Mouse (Mus musculus): ENCODE results near the gene Myt1l. TPM values are rescaled to one million over a fixed set of nuclear protein-coding genes. Genes with fewer than 3 reads are reported as not detected.

Myt1l gene
- total RNA-seq (2021), result 100 to 1,000 TPM; 210 to 254 TPM
- long read RNA-seq, experiment 1, full-length matches to known transcripts, result 32 of 196 reads
- long read RNA-seq, experiment 1, partial matches to known transcripts, result 56 of 196 reads
- long read RNA-seq, experiment 1, other reads (novel, unspliced or antisense), result 108 of 196 reads
- long read RNA-seq, experiment 2, full-length matches to known transcripts, result 26 of 116 reads
- long read RNA-seq, experiment 2, partial matches to known transcripts, result 32 of 116 reads
- long read RNA-seq, experiment 2, other reads (novel, unspliced or antisense), result 58 of 116 reads

DNA sequence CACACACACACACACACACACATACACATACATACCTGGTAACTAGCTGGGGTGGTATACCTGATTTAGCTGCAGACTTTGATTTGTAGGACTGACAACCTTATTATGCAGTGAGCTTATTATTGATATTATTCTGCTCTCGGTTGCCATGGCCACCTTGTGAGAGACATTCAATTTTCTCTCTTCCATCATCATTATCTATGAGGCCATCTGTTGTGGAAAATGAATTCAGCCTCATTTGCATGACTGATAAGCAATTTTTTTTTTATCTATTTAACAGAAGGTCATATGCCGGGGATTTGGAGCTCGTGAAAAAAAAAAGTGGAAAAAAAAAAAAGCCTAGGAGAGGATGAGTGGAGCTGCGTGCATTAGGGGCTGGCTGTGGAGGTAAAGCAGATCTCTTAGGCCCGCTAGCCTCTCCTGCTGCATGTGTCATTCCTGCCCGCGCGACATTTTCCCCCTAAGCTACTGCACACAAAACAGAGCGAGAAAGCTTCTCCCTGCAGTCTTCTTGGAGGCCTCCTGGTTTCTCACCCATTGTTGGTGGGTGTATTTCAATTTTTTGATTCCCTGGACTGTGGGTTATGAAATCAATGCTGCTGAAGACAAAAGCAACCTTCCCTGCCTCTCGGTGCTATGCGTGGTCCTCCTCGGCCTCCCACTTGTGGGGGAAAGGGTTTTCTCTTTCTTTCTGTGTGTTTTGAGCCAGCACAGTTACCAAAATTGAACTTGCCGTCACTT lies at the start of gene Myt1l:
Myt1l (plus strand) TSS at position 354 of the 741 bp plus-strand sequence.
- intact Hi-C loops (cut with DNase I), result loop anchor here (2.0 to 10.0 kb wide), 6 partner anchors 161 to 939 kb away; no protein-coding TSS in a partner anchor
- Histone ChIP-seq H3K4me3 (peak within 1 kb of the TSS; percentile 55), H3K27ac (peak within 1 kb of the TSS; percentile 97)
- DNase-seq (ENCODE audit: extremely low spot score in 1 of 2, low spot score in 2 of 2), result peak; percentile 46 to 50
- TF ChIP-seq CTCF (IDR thresholded peaks at IDR 0.05), result no peak

DNA sequence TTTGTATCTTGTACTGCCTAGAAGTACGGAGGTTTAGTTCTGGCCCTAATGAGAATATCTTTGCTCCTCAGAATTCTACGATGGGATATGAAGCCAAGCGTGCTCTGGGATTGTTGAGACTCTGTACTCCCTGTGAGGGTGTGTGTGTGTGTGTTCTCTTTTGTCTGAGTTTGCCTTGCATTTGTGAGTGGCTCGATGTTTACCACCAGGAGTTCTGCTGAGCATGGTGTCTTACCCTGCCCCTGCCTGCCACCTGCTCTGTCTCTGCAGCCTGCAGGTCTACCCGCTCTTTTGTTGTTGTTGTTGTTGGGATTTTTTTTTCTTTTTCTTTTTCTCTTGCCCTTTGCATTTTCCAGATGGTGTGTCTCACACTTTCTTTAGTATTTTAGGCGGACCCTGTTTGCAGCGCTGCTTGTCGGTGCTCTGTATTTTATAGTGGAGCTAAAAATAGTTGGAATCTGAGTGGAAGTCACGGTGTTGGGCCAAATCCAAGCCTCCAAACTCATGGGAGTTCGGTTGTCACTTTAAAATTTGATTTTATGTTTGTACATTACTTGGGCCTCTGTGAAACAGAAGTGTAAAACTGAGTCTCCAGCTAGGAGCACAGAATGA lies 41.7 kb upstream of the Myt1l start:
- TF ChIP-seq CTCF (IDR thresholded peaks at IDR 0.05), result no peak
- DNase-seq (ENCODE audit: extremely low spot score in 1 of 2, low spot score in 2 of 2), result peak in 1 of 2 experiments; percentile 10
- no peak overlapping the region for H3K4me3 ChIP-seq
- intact Hi-C loops (cut with DNase I), result no loop called here
- H3K27ac ChIP-seq, result no peak overlapping the region

DNA sequence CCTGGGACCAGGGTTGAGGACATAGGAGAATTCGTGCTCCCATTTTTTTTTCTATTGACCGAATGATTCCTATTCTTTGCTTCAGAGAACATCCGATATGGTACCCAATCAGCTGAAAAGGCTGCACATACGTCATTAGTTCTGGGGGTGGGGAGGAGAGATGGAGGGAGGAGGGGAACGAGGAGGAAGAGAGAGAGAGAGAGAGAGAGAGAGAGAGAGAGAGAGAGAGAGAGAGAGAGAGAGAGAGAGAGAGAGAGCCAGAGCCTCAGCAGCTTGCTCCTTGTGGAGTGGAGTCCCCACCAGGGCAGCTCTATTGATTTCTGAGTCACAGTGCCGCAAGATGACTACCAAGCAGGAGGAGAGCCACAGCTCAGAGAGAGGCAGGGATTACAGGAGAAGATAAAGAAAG lies 1.9 kb upstream of the Myt1l start:
- peak overlapping the region; percentile 51 for H3K4me3 ChIP-seq
- TF ChIP-seq CTCF (IDR thresholded peaks at IDR 0.05), result no peak
- intact Hi-C loops (cut with DNase I), result loop anchor here (2.0 to 10.0 kb wide), 5 partner anchors 159 to 654 kb away; no protein-coding TSS in a partner anchor
- DNase-seq (ENCODE audit: extremely low spot score in 1 of 2, low spot score in 2 of 2), result peak; percentile 42 to 58
- H3K27ac ChIP-seq, result peak overlapping the region; percentile 97

DNA sequence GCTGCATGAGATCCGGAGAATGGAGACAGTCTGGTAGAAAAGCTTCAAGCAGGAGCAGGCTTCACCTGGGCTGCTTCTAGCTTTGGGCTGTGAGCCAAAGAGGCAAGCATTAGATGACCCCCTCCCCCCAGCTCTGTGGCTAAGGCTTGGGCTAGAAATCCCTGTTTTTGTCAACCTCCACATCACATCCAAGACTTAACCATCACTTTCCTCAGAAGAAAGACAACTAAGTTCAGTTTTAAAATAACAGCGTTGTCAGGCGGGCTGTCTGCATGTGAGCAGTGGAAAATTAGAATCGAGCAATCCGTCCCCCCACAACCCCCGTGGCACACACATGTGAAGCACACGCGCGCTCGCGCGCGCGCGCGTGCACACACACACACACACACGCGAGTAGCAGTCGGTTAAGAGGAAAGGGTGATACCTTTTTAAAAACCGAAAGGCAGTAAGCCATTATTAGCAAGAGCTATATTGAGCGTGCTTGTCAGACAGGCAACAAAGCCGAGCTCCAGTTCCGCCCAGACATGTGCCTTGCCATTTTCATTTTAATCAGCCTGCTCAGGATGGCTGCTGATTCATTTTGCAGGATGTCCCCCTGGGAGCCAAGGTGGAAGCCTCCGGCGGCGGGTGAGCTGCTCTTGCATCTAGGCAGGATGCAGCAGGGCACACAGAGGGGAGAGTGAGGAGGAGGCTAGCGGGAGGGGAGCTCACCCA lies 979 bp upstream of the Myt1l start:
- peak; percentile 75 to 77 for DNase-seq (ENCODE audit: extremely low spot score in 1 of 2, low spot score in 2 of 2)
- H3K27ac ChIP-seq, result peak overlapping the region; percentile 97
- intact Hi-C loops (cut with DNase I), result loop anchor here (2.0 to 10.0 kb wide), 5 partner anchors 160 to 655 kb away; no protein-coding TSS in a partner anchor
- peak overlapping the region; percentile 51 for H3K4me3 ChIP-seq
- TF ChIP-seq CTCF (IDR thresholded peaks at IDR 0.05), result no peak

DNA sequence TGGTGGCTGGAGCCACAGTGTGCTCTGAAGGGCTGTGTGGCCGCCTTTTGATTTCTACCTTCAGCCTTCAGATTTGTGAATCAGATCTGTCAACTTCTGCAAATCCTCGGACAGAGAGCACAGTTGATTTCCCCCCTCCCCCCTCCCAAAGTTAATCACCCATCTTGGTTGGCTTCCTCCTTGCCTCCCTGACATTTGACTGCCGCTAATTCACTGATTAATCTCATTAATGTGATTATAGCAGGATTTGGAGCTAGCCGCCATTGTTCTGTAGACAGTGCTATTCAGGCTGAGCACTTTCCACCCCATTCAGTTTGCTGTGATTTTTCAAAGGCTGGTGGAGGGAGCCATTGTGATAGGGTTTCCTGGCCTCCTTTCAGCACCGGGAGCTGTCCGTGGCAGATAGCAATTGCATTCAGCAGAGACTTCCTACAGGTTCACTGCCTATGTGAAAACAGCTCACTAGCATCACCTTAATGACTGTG lies 2.1 kb downstream of the Myt1l start:
- DNase-seq (ENCODE audit: extremely low spot score in 1 of 2, low spot score in 2 of 2), result no peak
- peak overlapping the region; percentile 95 for H3K27ac ChIP-seq
- intact Hi-C loops (cut with DNase I), result loop anchor here (5.0 to 10.0 kb wide), 4 partner anchors 248 to 828 kb away; no protein-coding TSS in a partner anchor
- no peak for TF ChIP-seq CTCF (IDR thresholded peaks at IDR 0.05)
- peak overlapping the region; percentile 55 for H3K4me3 ChIP-seq

DNA sequence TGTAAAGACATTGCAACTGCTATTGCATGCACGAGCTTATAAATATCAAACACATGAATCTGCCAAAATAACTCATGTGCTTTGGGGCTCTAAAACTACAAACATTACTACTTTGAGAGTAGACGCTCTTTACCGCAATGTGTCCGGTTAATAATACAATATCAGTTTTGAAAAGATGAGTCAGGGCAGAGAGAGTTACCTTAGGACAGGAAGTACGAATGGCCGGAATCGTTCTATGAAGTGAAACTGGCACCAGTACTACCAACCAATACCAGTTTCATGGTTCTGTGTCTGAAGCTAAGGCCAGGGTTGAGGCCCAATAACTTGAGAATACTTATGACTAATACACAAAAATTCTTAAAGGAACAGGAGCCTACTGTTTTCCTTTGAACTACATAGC lies 2.6 kb downstream of the Myt1l start:
- TF ChIP-seq CTCF (IDR thresholded peaks at IDR 0.05), result no peak
- no peak for DNase-seq (ENCODE audit: extremely low spot score in 1 of 2, low spot score in 2 of 2)
- intact Hi-C loops (cut with DNase I), result loop anchor here (5.0 to 10.0 kb wide), 4 partner anchors 249 to 829 kb away; no protein-coding TSS in a partner anchor
- H3K4me3 ChIP-seq, result peak overlapping the region; percentile 55
- H3K27ac ChIP-seq, result peak overlapping the region; percentile 95

DNA sequence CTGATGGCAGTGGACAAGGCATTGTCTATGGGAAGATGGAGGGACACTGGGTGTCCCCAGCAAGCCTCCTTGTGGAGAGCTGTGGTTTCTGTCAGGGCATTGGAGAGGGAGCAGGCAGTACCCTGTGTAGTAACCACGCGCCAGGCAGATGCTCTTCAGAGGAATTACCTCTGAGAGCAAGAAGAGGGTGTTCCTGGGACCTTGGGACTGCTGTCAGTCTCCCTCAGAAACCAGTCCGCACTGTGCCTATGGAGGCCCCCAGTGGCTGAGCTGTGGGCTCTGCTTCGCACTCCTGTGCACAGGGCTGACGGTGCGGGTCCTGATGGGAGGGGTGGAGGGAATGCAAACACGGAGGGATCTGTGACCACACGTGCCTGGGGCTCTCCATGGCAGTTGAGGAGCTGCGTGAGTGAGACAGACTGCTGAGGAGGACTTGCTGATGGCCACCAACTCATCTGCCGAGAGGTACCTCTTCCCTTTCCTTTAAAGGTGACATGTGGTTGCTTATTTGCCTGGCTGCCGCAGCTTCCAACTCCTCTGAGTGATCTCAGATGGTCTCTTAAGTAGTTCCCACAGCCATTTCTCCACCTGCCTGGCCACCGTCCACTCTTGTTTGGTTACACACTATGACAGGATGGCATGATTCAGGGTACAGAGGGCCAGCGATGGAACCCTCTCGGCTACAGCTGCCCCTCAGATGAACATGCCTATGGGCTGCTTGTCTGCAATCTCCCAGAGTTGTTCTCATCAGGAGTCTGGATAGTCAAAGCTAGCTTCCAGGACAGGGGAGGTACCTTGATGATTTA lies 5.1 kb downstream of the Myt1l start:
- Histone ChIP-seq H3K27ac (peak overlapping the region; percentile 96), H3K4me3 (peak overlapping the region; percentile 69)
- intact Hi-C loops (cut with DNase I), result loop anchor here (5.0 to 10.0 kb wide), 4 partner anchors 251 to 831 kb away; no protein-coding TSS in a partner anchor
- peak in 1 of 2 experiments; percentile 60 for DNase-seq (ENCODE audit: extremely low spot score in 1 of 2, low spot score in 2 of 2)
- peak; percentile 21 for TF ChIP-seq CTCF (IDR thresholded peaks at IDR 0.05)

DNA sequence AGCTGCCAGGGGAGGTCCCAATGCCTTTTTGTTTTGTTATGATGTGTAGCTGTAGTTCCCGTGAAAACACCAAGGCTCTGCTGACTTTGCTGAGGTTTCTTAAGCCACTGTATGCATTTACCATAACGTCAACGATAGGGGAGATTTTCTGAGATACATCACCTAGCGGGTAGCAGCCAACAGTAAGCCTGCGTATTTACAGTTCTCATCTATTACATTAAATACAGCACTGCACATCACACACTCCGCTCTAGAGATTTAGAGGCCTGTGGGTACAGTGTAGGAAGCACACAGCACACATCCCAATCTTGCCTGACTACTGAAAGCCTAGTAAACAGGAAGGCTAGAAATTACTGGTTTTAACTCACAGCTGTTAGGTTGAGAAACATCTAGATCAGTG lies 6.1 kb downstream of the Myt1l start:
- Histone ChIP-seq H3K27ac (peak overlapping the region; percentile 96), H3K4me3 (peak overlapping the region; percentile 69)
- no peak; the same call in 1 of the 2 replicates for TF ChIP-seq CTCF (IDR thresholded peaks at IDR 0.05)
- intact Hi-C loops (cut with DNase I), result loop anchor here (2.0 to 10.0 kb wide), 5 partner anchors 252 to 832 kb away; no protein-coding TSS in a partner anchor
- no peak for DNase-seq (ENCODE audit: extremely low spot score in 1 of 2, low spot score in 2 of 2)

DNA sequence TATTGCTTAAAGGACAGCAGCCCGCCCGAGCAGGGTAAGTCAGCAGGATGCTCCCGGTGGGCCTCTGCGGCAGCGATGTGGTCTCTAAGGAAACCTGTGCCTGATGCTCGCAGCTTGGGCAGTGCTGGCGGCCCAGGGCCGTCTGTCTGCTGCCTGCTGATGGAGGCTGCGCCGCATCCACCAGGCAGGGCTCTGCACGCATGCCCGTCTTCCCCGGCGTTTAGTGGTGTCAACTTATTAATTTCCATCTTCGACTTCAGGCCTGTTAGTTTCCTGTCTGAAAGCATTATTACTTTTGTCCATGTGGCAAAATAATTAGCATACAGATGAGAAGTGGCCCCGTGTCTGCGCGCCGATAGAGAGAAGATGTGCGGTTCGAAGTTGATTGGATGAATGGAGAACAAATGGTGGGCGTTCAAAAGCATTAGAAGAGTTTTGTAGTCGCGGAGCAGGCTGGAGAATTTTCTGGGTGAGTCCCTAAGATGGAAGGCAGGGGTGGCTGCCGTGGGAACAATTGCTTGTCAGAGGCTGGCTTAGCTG lies 6.6 kb downstream of the Myt1l start:
- Histone ChIP-seq H3K27ac (peak overlapping the region; percentile 96), H3K4me3 (peak overlapping the region; percentile 69)
- TF ChIP-seq CTCF (IDR thresholded peaks at IDR 0.05), result no peak
- intact Hi-C loops (cut with DNase I), result loop anchor here (2.0 to 10.0 kb wide), 6 partner anchors 253 to 833 kb away; no protein-coding TSS in a partner anchor
- DNase-seq (ENCODE audit: extremely low spot score in 1 of 2, low spot score in 2 of 2), result peak in 1 of 2 experiments; percentile 59

DNA sequence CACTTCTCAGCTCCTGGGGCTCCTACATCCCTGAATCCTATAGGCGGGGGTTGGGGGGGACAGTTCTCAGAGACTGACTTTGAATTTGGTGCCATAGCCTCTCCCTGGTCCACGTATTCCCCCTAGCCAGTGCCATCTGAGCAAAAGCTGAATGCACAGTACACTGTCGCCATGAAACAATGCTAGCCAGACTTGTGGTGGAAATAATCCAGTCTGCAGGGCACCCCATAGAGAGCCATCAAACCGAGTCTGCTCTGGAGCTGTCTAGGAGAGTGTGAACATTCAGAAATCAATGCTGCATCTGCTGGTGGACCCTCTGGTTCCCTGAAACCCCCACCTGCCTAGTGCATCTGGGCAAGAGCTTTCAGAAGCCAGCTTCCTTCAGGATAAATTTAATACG lies 9.7 kb downstream of the Myt1l start:
- DNase-seq (ENCODE audit: extremely low spot score in 1 of 2, low spot score in 2 of 2), result no peak

More for the DNA sequence above, 9.7 kb downstream of the Myt1l start:
- intact Hi-C loops (cut with DNase I), result loop anchor here (5.0 to 10.0 kb wide), 2 partner anchors 344 to 563 kb away; no protein-coding TSS in a partner anchor
- peak overlapping the region; percentile 73 for H3K27ac ChIP-seq
- TF ChIP-seq CTCF (IDR thresholded peaks at IDR 0.05), result no peak
- peak overlapping the region; percentile 69 for H3K4me3 ChIP-seq

Data from left cerebral cortex, adult 2 months (tissue).